Mouse (Mus musculus) heart, adult 10 weeks (tissue): ENCODE measurements around the gene Ccdc153. TPM values are rescaled to one million over a fixed set of nuclear protein-coding genes. Genes with fewer than 3 reads are reported as not detected.

Experiments used
- polyA plus RNA-seq: library from polyadenylated mRNA; stranded (reverse); fragments of 350-450 nt; fragmentation: Illumina TruSeq; extraction: RNeasy Lipid Tissue Mini Kit (QIAGEN cat#74804); gene quantifications from one replicate; pipeline ENCODE4 v1.2.3, GENCODE M21; 2014; ENCODE audit warnings: low read depth, low replicate concordance

The Ccdc153 gene
- not detected for polyA plus RNA-seq

GRCm38 (mm10) chr9:44240399-44240798 lies at the start of gene Ccdc153:
TSS of gene Ccdc153 (plus strand) at chr9:44240676.

GRCm38 (mm10) chr9:44233802-44234478 lies 6.5 kb upstream of the Ccdc153 start, which contains the start of gene Cbl:
TSS of gene Cbl (minus strand) at chr9:44234049.

GRCm38 (mm10) chr9:44251314-44251713 lies 10.8 kb downstream of the Ccdc153 start, which contains the start of gene Pdzd3:
TSS of gene Pdzd3 (minus strand) at chr9:44251471.

GRCm38 (mm10) chr9:44268432-44268831 lies 28.0 kb downstream of the Ccdc153 start, which contains the start of gene Nlrx1:
TSS of gene Nlrx1 (minus strand) at chr9:44268599.

GRCm38 (mm10) chr9:44288076-44288958 lies 47.8 kb downstream of the Ccdc153 start, which contains the start of gene Abcg4:
TSS of gene Abcg4 (minus strand) at chr9:44288615.

Other genes starting within 250 kb of the Ccdc153 start
- gene Thy1, start 197.3 kb upstream of the Ccdc153 start, polyA plus RNA-seq, result 18.9 TPM
- gene Usp2, start 173.7 kb upstream of the Ccdc153 start, polyA plus RNA-seq, result 58.5 TPM
- not detected for gene Mfrp, start 138.9 kb upstream of the Ccdc153 start, polyA plus RNA-seq
- gene C1qtnf5, start 133.4 kb upstream of the Ccdc153 start, polyA plus RNA-seq, result 5.8 TPM
- 0.18 TPM for gene Gm49380, start 127.2 kb upstream of the Ccdc153 start, polyA plus RNA-seq
- gene Rnf26, start 127.2 kb upstream of the Ccdc153 start, polyA plus RNA-seq, result 5.6 TPM
- 45.0 TPM for gene Mcam, start 106.2 kb upstream of the Ccdc153 start, polyA plus RNA-seq
- gene Cbl, start 6.6 kb upstream of the Ccdc153 start, polyA plus RNA-seq, result 9.4 TPM
- gene Pdzd3, start 10.8 kb downstream of the Ccdc153 start, polyA plus RNA-seq, result 2.5 TPM
- gene Nlrx1, start 27.9 kb downstream of the Ccdc153 start, polyA plus RNA-seq, result 13.5 TPM
- gene Abcg4, start 47.9 kb downstream of the Ccdc153 start, polyA plus RNA-seq, result 0.47 TPM
- gene Hinfp, start 65.0 kb downstream of the Ccdc153 start, polyA plus RNA-seq, result 7.7 TPM
- gene C2cd2l, start 79.6 kb downstream of the Ccdc153 start, polyA plus RNA-seq, result 16.3 TPM
- gene Dpagt1, start 85.3 kb downstream of the Ccdc153 start, polyA plus RNA-seq, result 17.7 TPM
- 8.9 TPM for gene H2afx, start 94.0 kb downstream of the Ccdc153 start, polyA plus RNA-seq
- 44.7 TPM for gene Hmbs, start 103.6 kb downstream of the Ccdc153 start, polyA plus RNA-seq
- gene Vps11, start 121.0 kb downstream of the Ccdc153 start, polyA plus RNA-seq, result 19.6 TPM
- gene Hyou1, start 138.8 kb downstream of the Ccdc153 start, polyA plus RNA-seq, result 24.8 TPM
- 25.1 TPM for gene Slc37a4, start 156.2 kb downstream of the Ccdc153 start, polyA plus RNA-seq
- 932 TPM for gene Rps25, start 166.5 kb downstream of the Ccdc153 start, polyA plus RNA-seq
- 48.1 TPM for gene Trappc4, start 166.9 kb downstream of the Ccdc153 start, polyA plus RNA-seq
- 13.8 TPM for gene Ccdc84, start 177.9 kb downstream of the Ccdc153 start, polyA plus RNA-seq
- not detected for gene Foxr1, start 200.5 kb downstream of the Ccdc153 start, polyA plus RNA-seq
- not detected for gene Upk2, start 214.3 kb downstream of the Ccdc153 start, polyA plus RNA-seq
- gene Bcl9l, start 242.1 kb downstream of the Ccdc153 start, polyA plus RNA-seq, result 22.5 TPM